Mouse (Mus musculus): ENCODE data around the gene Zbtb14. TPM values are rescaled to one million over a fixed set of nuclear protein-coding genes. Genes with fewer than 3 reads are reported as not detected.

Gene Zbtb14
- polyA plus RNA-seq, 1 experiment: 12.7 TPM

DNA sequence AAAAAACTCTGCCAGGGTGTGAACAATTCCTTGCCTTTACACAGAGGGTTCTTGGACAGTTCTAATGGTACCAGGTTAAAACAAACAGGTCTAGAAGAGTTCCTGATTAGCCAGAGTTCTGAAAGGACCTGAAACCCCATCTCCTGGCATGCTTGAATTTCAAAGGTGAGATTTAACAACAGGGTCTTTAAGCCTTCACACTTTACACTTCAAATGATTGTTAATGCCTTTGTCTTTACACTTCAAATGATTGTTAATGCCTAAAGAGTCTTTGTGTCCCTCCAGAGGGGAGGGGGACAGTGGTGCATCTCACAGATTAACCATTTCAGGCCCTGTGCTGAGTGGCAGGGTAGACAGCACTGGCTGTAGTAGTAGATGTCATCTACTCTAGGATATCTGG, 15.2 kb downstream of the Zbtb14 start:
- TF ChIP-seq POLR2A (IDR thresholded peaks at IDR 0.05; ENCODE audit: borderline replicate concordance, low read depth, low read length): no peak
- TF ChIP-seq CTCF (IDR thresholded peaks at IDR 0.05; ENCODE audit: low read depth, low read length): no peak
- no peaks in the 10 kb centered on the region for H3K4me1 ChIP-seq (ENCODE audit: control insufficient read depth, insufficient read depth, low read length)
- no peak overlapping the region for H3K4me3 ChIP-seq (ENCODE audit: insufficient read depth, low read length)
- H3K27ac ChIP-seq (ENCODE audit: insufficient read depth, low read depth, low read length): no peak overlapping the region

- TF ChIP-seq POLR2A (IDR thresholded peaks at IDR 0.05; ENCODE audit: borderline replicate concordance, low read depth, low read length): no peak
- no peak for TF ChIP-seq CTCF (IDR thresholded peaks at IDR 0.05; ENCODE audit: low read depth, low read length)
- H3K4me3 ChIP-seq (ENCODE audit: insufficient read depth, low read length): no peak overlapping the region
- H3K27ac ChIP-seq (ENCODE audit: insufficient read depth, low read depth, low read length): no peak overlapping the region
- no peaks in the 10 kb centered on the region for H3K4me1 ChIP-seq (ENCODE audit: control insufficient read depth, insufficient read depth, low read length)
These were observed 18.3 kb downstream of the Zbtb14 start for GRCm38 (mm10) chr17:69401146-69401545.

DNA sequence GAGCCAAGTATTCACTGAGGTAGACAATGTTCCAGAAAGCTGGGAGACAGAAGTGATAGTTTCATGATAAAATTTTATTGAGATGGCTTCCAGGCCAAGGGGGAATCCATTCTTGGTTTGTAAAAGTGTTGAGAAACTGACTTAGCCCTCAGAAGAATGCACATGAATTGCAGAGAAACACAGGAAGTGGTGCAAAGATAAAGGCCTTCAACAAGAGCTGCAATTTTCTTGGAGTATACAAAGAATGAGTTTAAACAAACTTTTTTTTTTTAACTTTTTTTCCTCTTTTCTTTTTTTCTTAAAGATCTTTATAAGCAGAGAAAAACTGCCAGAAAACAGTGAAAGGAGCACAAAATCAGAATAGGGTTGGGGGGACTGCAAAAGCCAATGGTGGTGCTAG, 33.3 kb downstream of the Zbtb14 start:
- Histone ChIP-seq H3K4me3 (ENCODE audit: insufficient read depth, low read length) (peak overlapping the region; percentile 90), H3K27ac (ENCODE audit: insufficient read depth, low read depth, low read length) (0 out of 2 replicates have a peak overlapping the region, but pooled peaks have one; percentile 92)
- no peak for TF ChIP-seq POLR2A (IDR thresholded peaks at IDR 0.05; ENCODE audit: borderline replicate concordance, low read depth, low read length)
- no peak for TF ChIP-seq CTCF (IDR thresholded peaks at IDR 0.05; ENCODE audit: low read depth, low read length)

GRCm38 (mm10) chr17:69416920-69417661, 34.2 kb downstream of the Zbtb14 start:
- H3K4me3 ChIP-seq (ENCODE audit: insufficient read depth, low read length): peak overlapping the region; percentile 90
- peak overlapping the region; percentile 92 for H3K27ac ChIP-seq (ENCODE audit: insufficient read depth, low read depth, low read length)
- H3K4me1 ChIP-seq (ENCODE audit: control insufficient read depth, insufficient read depth, low read length): peaks cover 10% of the 10 kb centered on the region
- TF ChIP-seq CTCF (IDR thresholded peaks at IDR 0.05; ENCODE audit: low read depth, low read length) (no peak), POLR2A (IDR thresholded peaks at IDR 0.05; ENCODE audit: borderline replicate concordance, low read depth, low read length) (no peak)

More for the DNA sequence above, 33.3 kb downstream of the Zbtb14 start:
- H3K4me1 ChIP-seq (ENCODE audit: control insufficient read depth, insufficient read depth, low read length): peaks cover 7% of the 10 kb centered on the region

- Histone ChIP-seq H3K27ac (ENCODE audit: insufficient read depth, low read depth, low read length) (peak overlapping the region; percentile 92), H3K4me3 (ENCODE audit: insufficient read depth, low read length) (peak overlapping the region; percentile 90), H3K4me1 (ENCODE audit: control insufficient read depth, insufficient read depth, low read length) (peaks cover 10% of the 10 kb centered on the region)
- TF ChIP-seq POLR2A (IDR thresholded peaks at IDR 0.05; ENCODE audit: borderline replicate concordance, low read depth, low read length): no peak
- TF ChIP-seq CTCF (IDR thresholded peaks at IDR 0.05; ENCODE audit: low read depth, low read length): no peak
These were observed 35.0 kb downstream of the Zbtb14 start for GRCm38 (mm10) chr17:69417724-69418373.

DNA sequence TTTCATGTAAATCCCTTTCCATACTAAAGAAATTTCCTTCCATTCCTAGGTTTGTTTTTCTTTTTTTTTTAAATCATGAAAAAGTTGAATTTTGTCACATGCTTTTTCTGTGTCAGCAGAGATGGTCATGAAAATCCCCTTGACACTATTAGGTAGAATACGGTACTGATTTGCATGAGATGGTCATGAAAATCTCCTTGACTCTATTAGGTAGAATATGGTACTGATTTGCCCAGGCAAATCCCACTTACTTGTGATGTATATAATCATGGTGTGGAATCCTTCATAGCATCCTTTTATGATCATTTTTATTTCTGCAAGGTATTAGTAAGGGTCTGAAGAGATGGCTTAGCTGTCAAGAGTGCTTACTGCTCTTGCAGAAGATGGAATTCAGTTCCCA, 38.7 kb downstream of the Zbtb14 start:
- peak overlapping the region; percentile 46 for H3K27ac ChIP-seq (ENCODE audit: insufficient read depth, low read depth, low read length)
- H3K4me3 ChIP-seq (ENCODE audit: insufficient read depth, low read length): no peak overlapping the region
- no peak for TF ChIP-seq CTCF (IDR thresholded peaks at IDR 0.05; ENCODE audit: low read depth, low read length)
- peaks cover 9% of the 10 kb centered on the region for H3K4me1 ChIP-seq (ENCODE audit: control insufficient read depth, insufficient read depth, low read length)

DNA sequence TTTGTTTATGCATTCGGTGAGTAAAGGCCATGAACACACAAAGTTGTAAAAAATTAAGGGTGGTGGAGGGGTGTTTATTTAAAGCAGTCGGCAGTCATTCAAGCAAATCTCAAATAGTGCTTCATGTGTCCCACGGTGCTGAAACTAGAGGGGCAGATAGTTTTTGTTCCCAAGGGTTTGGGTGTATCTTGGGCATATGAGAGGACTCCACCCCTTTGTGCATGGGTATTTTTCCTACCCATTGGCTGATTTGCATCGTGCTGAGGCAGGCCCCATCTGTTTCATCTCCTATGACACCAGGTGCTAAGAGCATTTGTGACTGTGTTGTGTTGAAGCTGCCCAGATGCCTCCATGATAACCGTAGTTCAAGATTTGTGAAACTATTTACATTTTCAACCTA, 55.0 kb downstream of the Zbtb14 start:
- Histone ChIP-seq H3K4me3 (ENCODE audit: insufficient read depth, low read length) (no peak overlapping the region), H3K27ac (ENCODE audit: insufficient read depth, low read depth, low read length) (no peak overlapping the region), H3K4me1 (ENCODE audit: control insufficient read depth, insufficient read depth, low read length) (no peaks in the 10 kb centered on the region)
- no peak for TF ChIP-seq CTCF (IDR thresholded peaks at IDR 0.05; ENCODE audit: low read depth, low read length)

DNA sequence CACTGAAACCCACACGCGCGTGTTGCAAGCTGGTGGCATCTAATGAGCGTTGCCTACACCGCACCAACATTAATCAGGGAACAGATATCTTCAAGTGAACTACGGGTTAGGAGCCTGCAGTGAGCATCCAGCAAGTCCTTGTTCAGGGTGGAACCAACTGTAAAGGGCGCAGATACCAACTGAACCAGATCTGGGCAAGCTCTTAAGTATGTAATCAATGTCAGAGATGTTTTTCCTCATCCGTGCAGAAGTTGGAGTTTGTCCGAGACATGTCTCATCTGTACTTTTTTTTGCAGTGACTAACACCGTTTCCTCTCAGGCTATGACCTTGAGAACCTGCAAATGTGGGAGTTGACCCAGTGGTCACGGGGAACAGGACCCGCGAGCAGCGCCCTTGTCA, 55.6 kb downstream of the Zbtb14 start:
- H3K4me1 ChIP-seq (ENCODE audit: control insufficient read depth, insufficient read depth, low read length): no peaks in the 10 kb centered on the region
- no peak for TF ChIP-seq CTCF (IDR thresholded peaks at IDR 0.05; ENCODE audit: low read depth, low read length)
- no peak for TF ChIP-seq POLR2A (IDR thresholded peaks at IDR 0.05; ENCODE audit: borderline replicate concordance, low read depth, low read length)
- no peak overlapping the region for H3K27ac ChIP-seq (ENCODE audit: insufficient read depth, low read depth, low read length)
- H3K4me3 ChIP-seq (ENCODE audit: insufficient read depth, low read length): peak overlapping the region; percentile 55

DNA sequence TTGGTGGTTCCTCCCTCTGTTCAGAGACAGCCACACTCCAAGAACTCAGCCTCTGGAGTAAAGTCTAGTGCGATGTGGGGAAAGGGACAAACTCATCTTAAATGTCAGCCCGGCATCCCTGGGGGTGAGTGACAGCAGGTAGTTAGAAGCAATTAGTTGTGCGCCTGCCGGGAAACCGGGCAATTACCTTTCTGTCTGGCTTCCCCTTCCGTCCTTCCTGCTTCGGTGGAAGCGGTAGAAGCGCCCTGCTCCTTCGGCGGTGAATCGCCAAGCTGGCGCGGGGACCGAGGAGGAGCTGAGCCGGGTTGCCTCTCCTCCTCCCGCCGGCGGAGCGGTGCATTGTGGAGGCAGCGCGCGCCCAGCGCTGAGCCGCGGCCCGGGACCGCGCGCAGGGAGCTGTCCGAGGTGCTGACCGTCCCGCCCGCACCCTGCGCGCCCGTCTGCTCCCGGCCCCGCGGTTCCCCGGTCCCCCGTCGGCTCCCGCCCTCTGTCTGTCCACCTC, 56.2 kb downstream of the Zbtb14 start, which contains the start of gene Akain1:
TSS of gene Akain1 (plus strand) at position 337 of the 502 bp plus-strand sequence.
- H3K4me3 ChIP-seq (ENCODE audit: insufficient read depth, low read length): peak within 1 kb of the TSS; percentile 55
- H3K4me1 ChIP-seq (ENCODE audit: control insufficient read depth, insufficient read depth, low read length): no peaks in the 10 kb centered on the region
- no peak within 1 kb of the TSS for H3K27ac ChIP-seq (ENCODE audit: insufficient read depth, low read depth, low read length)
- TF ChIP-seq POLR2A (IDR thresholded peaks at IDR 0.05; ENCODE audit: borderline replicate concordance, low read depth, low read length) (no peak), CTCF (IDR thresholded peaks at IDR 0.05; ENCODE audit: low read depth, low read length) (no peak)
